Mouse (Mus musculus): ENCODE results near the gene Akap13. TPM values are rescaled to one million over a fixed set of nuclear protein-coding genes. Genes with fewer than 3 reads are reported as not detected.

Akap13 gene
- total RNA-seq, 2 experiments from 2014 or later: 63.8 to 73.6 TPM

GRCm38 (mm10) chr7:75516716-75517619, 61.6 kb downstream of the Akap13 start:
- no peak for DNase-seq

- no peak for DNase-seq
Measured at GRCm38 (mm10) chr7:75520531-75520930, 65.2 kb downstream of the Akap13 start.

GRCm38 (mm10) chr7:75521199-75521598, 65.9 kb downstream of the Akap13 start:
- DNase-seq: no peak

- no peak for DNase-seq
Measured at GRCm38 (mm10) chr7:75522226-75522625, 66.9 kb downstream of the Akap13 start.

GRCm38 (mm10) chr7:75524789-75525569, 69.6 kb downstream of the Akap13 start:
- peak; percentile 58 to 77 for DNase-seq

- no peak for DNase-seq
Measured at GRCm38 (mm10) chr7:75525716-75526401, 70.5 kb downstream of the Akap13 start.

GRCm38 (mm10) chr7:75528751-75529150, 73.4 kb downstream of the Akap13 start:
- no peak for DNase-seq

GRCm38 (mm10) chr7:75529857-75530437, 74.6 kb downstream of the Akap13 start:
- DNase-seq: no peak

- DNase-seq: no peak
Measured at GRCm38 (mm10) chr7:75530642-75531041, 75.3 kb downstream of the Akap13 start.

GRCm38 (mm10) chr7:75533079-75533478, 77.7 kb downstream of the Akap13 start:
- DNase-seq: no peak

- DNase-seq: no peak
Measured at GRCm38 (mm10) chr7:75536298-75536697, 81.0 kb downstream of the Akap13 start.

GRCm38 (mm10) chr7:75537567-75537966, 82.2 kb downstream of the Akap13 start:
- no peak for DNase-seq

GRCm38 (mm10) chr7:75538513-75538912, 83.2 kb downstream of the Akap13 start:
- no peak for DNase-seq

- no peak for DNase-seq
Measured at GRCm38 (mm10) chr7:75539168-75539567, 83.8 kb downstream of the Akap13 start.

- DNase-seq: peak; percentile 25 to 28
Measured at GRCm38 (mm10) chr7:75549856-75550255, 94.5 kb downstream of the Akap13 start.

GRCm38 (mm10) chr7:75550791-75551336, 95.5 kb downstream of the Akap13 start:
- DNase-seq: peak in 1 of 2 experiments; percentile 15

GRCm38 (mm10) chr7:75553002-75553666, 97.8 kb downstream of the Akap13 start:
- peak in 1 of 2 experiments; percentile 39 for DNase-seq

GRCm38 (mm10) chr7:75553667-75554045, 98.3 kb downstream of the Akap13 start:
- no peak for DNase-seq

- DNase-seq: peak in 1 of 2 experiments; percentile 34
Measured at GRCm38 (mm10) chr7:75554065-75554464, 98.7 kb downstream of the Akap13 start.

- peak in 1 of 2 experiments; percentile 54 for DNase-seq
Measured at GRCm38 (mm10) chr7:75555940-75556339, 100.6 kb downstream of the Akap13 start.

- peak in 1 of 2 experiments; percentile 14 for DNase-seq
Measured at GRCm38 (mm10) chr7:75558225-75558624, 102.9 kb downstream of the Akap13 start.

All from heart, adult 18-20 months (tissue).